Mouse (Mus musculus): Measurements from ENCODE around the gene Fstl4. TPM values are rescaled to one million over a fixed set of nuclear protein-coding genes. Genes with fewer than 3 reads are reported as not detected.

The Fstl4 gene
- polyA plus RNA-seq, 1 experiment from 2014 or later = 5.7 TPM

GRCm38 (mm10) chr11:52872846-52873512 lies 108.5 kb downstream of the Fstl4 start:
- no peak for ATAC-seq (replicated peaks; ENCODE audit: insufficient number of reproducible peaks, insufficient read depth, low FRiP score, low read depth)
- WGBS = 86% methylated on average over 15 of the region's 15 CpGs
- Histone ChIP-seq H3K4me3 (no peak overlapping the region), H3K27me3 (no peaks in the 10 kb centered on the region), H3K27ac (no peak overlapping the region), H3K9me3 (replicated peaks) (0 out of 2 replicates have a peak, but pooled peaks cover 4% of the 10 kb centered on the region), H3K4me1 (replicated peaks) (peaks cover 17% of the 10 kb centered on the region), H3K36me3 (no peaks in the 10 kb centered on the region), H3K9ac (no peak overlapping the region), H3K4me2 (no peak overlapping the region)

GRCm38 (mm10) chr11:52875916-52876765 lies 111.7 kb downstream of the Fstl4 start:
- H3K27me3 ChIP-seq = no peaks in the 10 kb centered on the region
- no peaks in the 10 kb centered on the region for H3K36me3 ChIP-seq
- H3K9me3 ChIP-seq (replicated peaks) = 0 out of 2 replicates have a peak, but pooled peaks cover 4% of the 10 kb centered on the region
- no peak overlapping the region for H3K9ac ChIP-seq
- H3K4me2 ChIP-seq = no peak overlapping the region
- no peak overlapping the region for H3K27ac ChIP-seq
- WGBS = 82% methylated on average over 19 of the region's 19 CpGs
- ATAC-seq (replicated peaks; ENCODE audit: insufficient number of reproducible peaks, insufficient read depth, low FRiP score, low read depth) = no peak
- H3K4me1 ChIP-seq (replicated peaks) = peaks cover 25% of the 10 kb centered on the region
- H3K4me3 ChIP-seq = no peak overlapping the region

GRCm38 (mm10) chr11:52877662-52878061 lies 113.2 kb downstream of the Fstl4 start:
- H3K27ac ChIP-seq = peak overlapping the region; percentile 79
- WGBS = 24% methylated on average over 2 of the region's 2 CpGs
- H3K27me3 ChIP-seq = no peaks in the 10 kb centered on the region
- peaks cover 25% of the 10 kb centered on the region for H3K4me1 ChIP-seq (replicated peaks)
- no peak overlapping the region for H3K9ac ChIP-seq
- H3K4me3 ChIP-seq = no peak overlapping the region
- no peak overlapping the region for H3K4me2 ChIP-seq
- 0 out of 2 replicates have a peak, but pooled peaks cover 4% of the 10 kb centered on the region for H3K9me3 ChIP-seq (replicated peaks)
- ATAC-seq (replicated peaks; ENCODE audit: insufficient number of reproducible peaks, insufficient read depth, low FRiP score, low read depth) = 0 out of 2 replicates have a peak, but pooled peaks have one; percentile 26
- no peaks in the 10 kb centered on the region for H3K36me3 ChIP-seq

GRCm38 (mm10) chr11:52879958-52880357 lies 115.5 kb downstream of the Fstl4 start:
- H3K4me1 ChIP-seq (replicated peaks) = peaks cover 25% of the 10 kb centered on the region
- H3K27ac ChIP-seq = no peak overlapping the region
- 74% methylated on average over 2 of the region's 2 CpGs for WGBS
- H3K9ac ChIP-seq = no peak overlapping the region
- H3K4me2 ChIP-seq = no peak overlapping the region
- no peak for ATAC-seq (replicated peaks; ENCODE audit: insufficient number of reproducible peaks, insufficient read depth, low FRiP score, low read depth)
- no peak overlapping the region for H3K4me3 ChIP-seq
- H3K36me3 ChIP-seq = no peaks in the 10 kb centered on the region
- no peaks in the 10 kb centered on the region for H3K27me3 ChIP-seq
- no peaks in the 10 kb centered on the region for H3K9me3 ChIP-seq (replicated peaks)

- no peak overlapping the region for H3K27ac ChIP-seq
- 33% methylated on average over 6 of the region's 6 CpGs for WGBS
- H3K9ac ChIP-seq = no peak overlapping the region
- no peak for ATAC-seq (replicated peaks; ENCODE audit: insufficient number of reproducible peaks, insufficient read depth, low FRiP score, low read depth)
- no peak overlapping the region for H3K4me2 ChIP-seq
- no peak overlapping the region for H3K4me3 ChIP-seq
- H3K9me3 ChIP-seq (replicated peaks) = no peaks in the 10 kb centered on the region
- no peaks in the 10 kb centered on the region for H3K27me3 ChIP-seq
- no peaks in the 10 kb centered on the region for H3K36me3 ChIP-seq
- H3K4me1 ChIP-seq (replicated peaks) = peaks cover 13% of the 10 kb centered on the region; the same call in 1 of the 2 replicates
Observed at GRCm38 (mm10) chr11:52886559-52887303, 122.3 kb downstream of the Fstl4 start.

- H3K4me2 ChIP-seq = no peak overlapping the region
- no peaks in the 10 kb centered on the region for H3K36me3 ChIP-seq
- no peak overlapping the region for H3K4me3 ChIP-seq
- whole genome bisulfite sequencing = 35% methylated on average over 6 of the region's 6 CpGs
- no peaks in the 10 kb centered on the region for H3K9me3 ChIP-seq (replicated peaks)
- H3K4me1 ChIP-seq (replicated peaks) = peaks cover 13% of the 10 kb centered on the region; the same call in 1 of the 2 replicates
- no peak overlapping the region for H3K9ac ChIP-seq
- no peaks in the 10 kb centered on the region for H3K27me3 ChIP-seq
- no peak for ATAC-seq (replicated peaks; ENCODE audit: insufficient number of reproducible peaks, insufficient read depth, low FRiP score, low read depth)
- H3K27ac ChIP-seq = no peak overlapping the region
Observed at GRCm38 (mm10) chr11:52888150-52888549, 123.7 kb downstream of the Fstl4 start.

GRCm38 (mm10) chr11:52889527-52889926 lies 125.1 kb downstream of the Fstl4 start:
- ATAC-seq (replicated peaks; ENCODE audit: insufficient number of reproducible peaks, insufficient read depth, low FRiP score, low read depth) = no peak
- 68% methylated on average over 4 of the region's 4 CpGs for WGBS

GRCm38 (mm10) chr11:52890156-52890555 lies 125.7 kb downstream of the Fstl4 start:
- WGBS = 68% methylated on average over 7 of the region's 7 CpGs

More at GRCm38 (mm10) chr11:52889527-52889926, 125.1 kb downstream of the Fstl4 start:
- Histone ChIP-seq H3K27ac (no peak overlapping the region), H3K9me3 (replicated peaks) (no peaks in the 10 kb centered on the region), H3K27me3 (no peaks in the 10 kb centered on the region), H3K4me3 (no peak overlapping the region), H3K4me2 (no peak overlapping the region), H3K9ac (no peak overlapping the region), H3K4me1 (replicated peaks) (peaks cover 13% of the 10 kb centered on the region; the same call in 1 of the 2 replicates), H3K36me3 (no peaks in the 10 kb centered on the region)

GRCm38 (mm10) chr11:52904101-52904500 lies 139.7 kb downstream of the Fstl4 start:
- Histone ChIP-seq H3K4me3 (no peak overlapping the region), H3K9ac (no peak overlapping the region), H3K9me3 (replicated peaks) (no peaks in the 10 kb centered on the region), H3K27ac (no peak overlapping the region), H3K4me2 (no peak overlapping the region), H3K27me3 (no peaks in the 10 kb centered on the region), H3K36me3 (no peaks in the 10 kb centered on the region), H3K4me1 (replicated peaks) (no peaks in the 10 kb centered on the region)
- no peak for ATAC-seq (replicated peaks; ENCODE audit: insufficient number of reproducible peaks, insufficient read depth, low FRiP score, low read depth)
- WGBS = 83% methylated on average over 5 of the region's 5 CpGs

More at GRCm38 (mm10) chr11:52890156-52890555, 125.7 kb downstream of the Fstl4 start:
- ATAC-seq (replicated peaks; ENCODE audit: insufficient number of reproducible peaks, insufficient read depth, low FRiP score, low read depth) = no peak
- Histone ChIP-seq H3K4me3 (no peak overlapping the region), H3K27ac (no peak overlapping the region), H3K9ac (no peak overlapping the region), H3K36me3 (no peaks in the 10 kb centered on the region), H3K4me1 (replicated peaks) (peaks cover 13% of the 10 kb centered on the region; the same call in 1 of the 2 replicates), H3K27me3 (no peaks in the 10 kb centered on the region), H3K9me3 (replicated peaks) (no peaks in the 10 kb centered on the region), H3K4me2 (no peak overlapping the region)

GRCm38 (mm10) chr11:52910788-52911187 lies 146.4 kb downstream of the Fstl4 start:
- H3K9me3 ChIP-seq (replicated peaks) = no peaks in the 10 kb centered on the region
- H3K4me3 ChIP-seq = no peak overlapping the region
- ATAC-seq (replicated peaks; ENCODE audit: insufficient number of reproducible peaks, insufficient read depth, low FRiP score, low read depth) = peak; percentile 53; the same call in 1 of the 2 replicates
- peaks cover 15% of the 10 kb centered on the region for H3K4me1 ChIP-seq (replicated peaks)
- no peaks in the 10 kb centered on the region for H3K36me3 ChIP-seq
- no peak overlapping the region for H3K9ac ChIP-seq
- H3K27me3 ChIP-seq = no peaks in the 10 kb centered on the region
- H3K27ac ChIP-seq = peak overlapping the region; percentile 41
- WGBS = 22% methylated on average over 7 of the region's 7 CpGs
- no peak overlapping the region for H3K4me2 ChIP-seq

- H3K27me3 ChIP-seq = no peaks in the 10 kb centered on the region
- no peak overlapping the region for H3K4me2 ChIP-seq
- H3K9me3 ChIP-seq (replicated peaks) = no peaks in the 10 kb centered on the region
- peaks cover 21% of the 10 kb centered on the region for H3K4me1 ChIP-seq (replicated peaks)
- no peaks in the 10 kb centered on the region for H3K36me3 ChIP-seq
- H3K27ac ChIP-seq = no peak overlapping the region
- no peak for ATAC-seq (replicated peaks; ENCODE audit: insufficient number of reproducible peaks, insufficient read depth, low FRiP score, low read depth)
- WGBS = 42% methylated on average over 6 of the region's 6 CpGs
- H3K9ac ChIP-seq = no peak overlapping the region
- H3K4me3 ChIP-seq = no peak overlapping the region
Observed at GRCm38 (mm10) chr11:52914431-52914830, 150.0 kb downstream of the Fstl4 start.

Measured in heart, embryonic 15.5 days (tissue).